Mouse (Mus musculus) stomach, postnatal 0 days (tissue): Measurements from ENCODE around the gene Snx29.

ENCODE experiments used
- CTCF ChIP-seq: IDR thresholded peaks from 2 replicates; pipeline ENCODE4 v1.5.1; 2016; ENCODE audit warnings: antibody characterized with exemption, low read depth, mild to moderate bottlenecking, moderate library complexity
- EP300 ChIP-seq: optimal IDR thresholded peaks from 2 replicates; pipeline ENCODE3; 2016; ENCODE audit warnings: antibody characterized with exemption

GRCm38 (mm10) chr16:11538191-11538590 lies 215.5 kb downstream of the Snx29 start:
- TF ChIP-seq EP300 (no peak), CTCF (no peak)
